Mouse (Mus musculus) stomach, embryonic 16.5 days (tissue): ENCODE results near the gene Lonp1. TPM values are rescaled to one million over a fixed set of nuclear protein-coding genes. Genes with fewer than 3 reads are reported as not detected.

Source experiments
- ATAC-seq: fragments of 200-750 bp; cut with Nextera tagmentation; 2 replicates; pipeline ENCODE4 v1.8.0; 2017; ENCODE audit warnings: moderate number of reproducible peaks, moderate TSS enrichment; ENCODE audit not compliant: insufficient read depth, low FRiP score
- H3K27ac ChIP-seq: fragments of 300-500 bp; sonication (generic); 2 replicates; pipeline ENCODE4 v1.5.1; 2014; ENCODE audit warnings: low read length
- H3K27me3 ChIP-seq: fragments of 300-500 bp; sonication (generic); 2 replicates; pipeline ENCODE4 v1.6.1; 2014; ENCODE audit warnings: low read length, control low read depth, mixed read lengths; ENCODE audit not compliant: control insufficient read depth, insufficient read depth
- H3K36me3 ChIP-seq: fragments of 300-500 bp; sonication (generic); 2 replicates; pipeline ENCODE4 v1.6.1; 2014; ENCODE audit warnings: low read length; ENCODE audit not compliant: control insufficient read depth, insufficient read depth
- H3K4me1 ChIP-seq: fragments of 300-500 bp; sonication (generic); 2 replicates; pipeline ENCODE4 v1.6.1; 2014; ENCODE audit warnings: low read length, control low read depth, mixed read lengths; ENCODE audit not compliant: control insufficient read depth, insufficient read depth
- H3K4me2 ChIP-seq: fragments of 300-500 bp; sonication (generic); 2 replicates; pipeline ENCODE4 v1.6.1; 2014; ENCODE audit warnings: low read depth, low read length, mixed read lengths
- H3K4me3 ChIP-seq: fragments of 300-500 bp; sonication (generic); replicated peaks from 2 replicates; pipeline ENCODE4 v1.5.1; 2014; ENCODE audit warnings: mild to moderate bottlenecking, low read length
- H3K9ac ChIP-seq: fragments of 300-500 bp; sonication (generic); 2 replicates; pipeline ENCODE4 v1.6.1; 2014; ENCODE audit warnings: low read length
- H3K9me3 ChIP-seq: fragments of 300-500 bp; sonication (generic); replicated peaks from 2 replicates; pipeline ENCODE4 v1.6.1; 2016; ENCODE audit warnings: low read length, control low read depth; ENCODE audit not compliant: control insufficient read depth
- WGBS: fragments of 180-500 bp; shearing (Covaris S2); extraction: QIAGEN DNeasy Blood & Tissue Kit; methylation state at CpG from one replicate; pipeline ENCODE4 v1.1.7; 2014; 5-methylcytosine and 5-hydroxymethylcytosine counted together
- polyA plus RNA-seq: library from polyadenylated mRNA; unstranded; fragments of >200 nt; fragmentation: Nextera tagmentation; extraction: Ambion mirVana; gene quantifications from 2 replicates; pipeline ENCODE4 v1.2.1, GENCODE M21; 2015

Gene Lonp1
- polyA plus RNA-seq, 1 experiment from 2014 or later: 42.9 TPM

GRCm38 (mm10) chr17:56566918-56567317, 59.8 kb downstream of the Lonp1 start:
- no peak for ATAC-seq
- Histone ChIP-seq H3K9ac (no peak overlapping the region), H3K4me2 (no peak overlapping the region), H3K27ac (no peak overlapping the region), H3K4me3 (no peak overlapping the region), H3K9me3 (no peaks in the 10 kb centered on the region), H3K36me3 (peaks cover 57% of the 10 kb centered on the region), H3K4me1 (no peaks in the 10 kb centered on the region), H3K27me3 (no peaks in the 10 kb centered on the region)
- WGBS: 90% methylated on average over 5 of the region's 5 CpGs

GRCm38 (mm10) chr17:56566293-56566692, 60.4 kb downstream of the Lonp1 start:
- Histone ChIP-seq H3K4me1 (no peaks in the 10 kb centered on the region), H3K4me2 (no peak overlapping the region), H3K9ac (no peak overlapping the region), H3K9me3 (no peaks in the 10 kb centered on the region), H3K27ac (no peak overlapping the region), H3K27me3 (no peaks in the 10 kb centered on the region), H3K36me3 (peaks cover 60% of the 10 kb centered on the region), H3K4me3 (no peak overlapping the region)
- ATAC-seq: no peak
- 90% methylated on average over 29 of the region's 29 CpGs for WGBS

Other genes with a start within 250 kb of the Lonp1 start
- gene Ptprs, start 150.4 kb downstream of the Lonp1 start, polyA plus RNA-seq: 58.5 and 61.9 TPM in 2 replicates
- not detected in 2 replicates for gene Znrf4, start 114.5 kb downstream of the Lonp1 start, polyA plus RNA-seq
- gene Gm20219, start 72.5 kb downstream of the Lonp1 start, polyA plus RNA-seq: 17.5 and 21.3 TPM in 2 replicates
- gene Safb2, start 42.3 kb downstream of the Lonp1 start, polyA plus RNA-seq: 55.0 and 59.9 TPM in 2 replicates
- gene Safb, start 42.1 kb downstream of the Lonp1 start, polyA plus RNA-seq: 78.9 and 88.5 TPM in 2 replicates
- gene 2410015M20Rik, start 17.1 kb downstream of the Lonp1 start, polyA plus RNA-seq: 240 and 266 TPM in 2 replicates
- gene Rpl36, start 13.5 kb downstream of the Lonp1 start, polyA plus RNA-seq: 1,502 and 1,716 TPM in 2 replicates
- gene Catsperd, start 1.3 kb upstream of the Lonp1 start, polyA plus RNA-seq: 0.17 and 0.65 TPM in 2 replicates
- gene Ranbp3, start 46.4 kb upstream of the Lonp1 start, polyA plus RNA-seq: 75.6 and 79.7 TPM in 2 replicates
- gene Ndufa11, start 90.9 kb upstream of the Lonp1 start, polyA plus RNA-seq: 426 and 434 TPM in 2 replicates
- gene Vmac, start 91.1 kb upstream of the Lonp1 start, polyA plus RNA-seq: 19.6 and 20.2 TPM in 2 replicates
- gene Nrtn, start 130.6 kb upstream of the Lonp1 start, polyA plus RNA-seq: 4.5 and 6.2 TPM in 2 replicates
- gene Dus3l, start 137.9 kb upstream of the Lonp1 start, polyA plus RNA-seq: 40.5 and 41.9 TPM in 2 replicates
- gene Prr22, start 143.4 kb upstream of the Lonp1 start, polyA plus RNA-seq: 1.0 and 1.1 TPM in 2 replicates
- gene Rfx2, start 204.1 kb upstream of the Lonp1 start, polyA plus RNA-seq: 5.5 and 6.5 TPM in 2 replicates
- not detected in 2 replicates for gene Acsbg2, start 247.6 kb upstream of the Lonp1 start, polyA plus RNA-seq
- gene 1700061G19Rik, start 248.6 kb upstream of the Lonp1 start, polyA plus RNA-seq: 0.45 and 0.60 TPM in 2 replicates